Mouse (Mus musculus): ENCODE results near the gene Trim65.

DNA sequence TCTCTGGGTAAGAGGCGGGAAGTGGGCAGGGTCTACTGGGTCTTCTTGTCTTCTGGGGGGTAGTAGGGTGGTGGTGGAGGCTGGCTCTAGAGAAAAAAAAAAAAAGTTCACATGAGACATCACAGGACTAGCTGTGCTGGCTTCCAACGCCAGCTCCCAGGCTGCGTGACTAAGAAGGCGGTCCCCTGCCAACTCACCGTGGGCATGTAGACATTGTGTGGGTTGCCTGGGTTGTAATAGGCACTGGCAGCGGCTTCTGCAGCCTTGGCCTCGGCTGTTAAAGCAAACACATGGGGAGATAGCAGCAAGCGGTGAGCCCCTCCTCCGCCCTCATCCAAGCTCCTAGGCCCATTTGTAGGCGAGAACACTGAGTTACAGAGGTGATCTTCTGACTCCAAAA is 51.4 kb downstream of the Trim65 start:
- TF ChIP-seq EP300 (IDR thresholded peaks at IDR 0.05; ENCODE audit: low read depth), result no peak
- TF ChIP-seq CTCF (IDR thresholded peaks at IDR 0.05; ENCODE audit: low read depth), result no peak

All from heart, postnatal 0 days (tissue).